Comparison of ENCODE assay signal across 10 mouse cellular contexts in genomic region chr14:51921759-51922570, GRCm38 (mm10). TPM values are rescaled to one million over a fixed set of nuclear protein-coding genes. Genes with fewer than 3 reads are reported as not detected.
DNase-seq lines count a peak whose midpoint lies in the region; ATAC-seq and TF ChIP-seq lines count a peak whose summit lies in the region.
"Had no signal": no experiment of that assay in that cellular context is flagged by ENCODE, and none has a peak within 500 bp of the region (broad histone marks: within the 10 kb centered on the region; RNA-seq: fewer than 3 reads in every experiment).

No protein-coding gene starts in this region.

- no peaks in the 10 kb centered on the region for H3K27me3 ChIP-seq in forebrain, embryonic 14.5 days (replicated peaks; ENCODE audit: control insufficient read depth, insufficient read depth, low read length)
- no peaks in the 10 kb centered on the region for H3K27me3 ChIP-seq in forebrain, embryonic 11.5 days (ENCODE audit: control insufficient read depth, insufficient read depth, low read length)

- TF ChIP-seq POLR2A in olfactory bulb, adult 2 months (IDR thresholded peaks at IDR 0.05; ENCODE audit: insufficient read depth, low read depth, low read length) = no peak

- H3K36me3 ChIP-seq in forebrain, embryonic 14.5 days (ENCODE audit: control insufficient read depth, insufficient read depth, low read length) = no peaks in the 10 kb centered on the region
- H3K36me3 ChIP-seq in forebrain, embryonic 11.5 days (ENCODE audit: control insufficient read depth, insufficient read depth, low read length) = no peaks in the 10 kb centered on the region

- 74% methylated on average over 16 of the region's 16 CpGs for WGBS in forebrain, embryonic 14.5 days
- 86% methylated on average over 16 of the region's 16 CpGs for WGBS in forebrain, embryonic 11.5 days
- 35% methylated on average over 16 of the region's 16 CpGs for WGBS in olfactory bulb, adult 2 months

- DNase-seq in forebrain, embryonic 14.5 days (ENCODE audit: low spot score) = peak; percentile 27
- DNase-seq in forebrain, embryonic 11.5 days (ENCODE audit: low spot score) = no peak
- peak; percentile 47 to 60 for DNase-seq in urinary bladder, postnatal 36 days (ENCODE audit: low spot score in 2 of 2)
- no peak for DNase-seq in urinary bladder, adult 2 months (ENCODE audit: low spot score)
- DNase-seq in layer of hippocampus, postnatal 14 days (ENCODE audit: low spot score in 2 of 2) = peak; percentile 48 to 81
- no peak for DNase-seq in adipocyte (ENCODE audit: low spot score)
- no peak for DNase-seq in adrenal gland, postnatal 14 days

- no peak for TF ChIP-seq CTCF in olfactory bulb, adult 2 months (IDR thresholded peaks at IDR 0.05; ENCODE audit: insufficient read depth, low read depth, low read length)

- H3K4me2 ChIP-seq in forebrain, embryonic 14.5 days (ENCODE audit: low read length) = no peak overlapping the region
- H3K4me2 ChIP-seq in forebrain, embryonic 11.5 days (ENCODE audit: low read depth, low read length, severe bottlenecking) = no peak overlapping the region

- peak; percentile 29; the same call in 1 of the 2 replicates for ATAC-seq in forebrain, embryonic 14.5 days
- ATAC-seq in forebrain, embryonic 11.5 days (replicated peaks; ENCODE audit: low FRiP score) = no peak

- no peak overlapping the region for H3K4me3 ChIP-seq in forebrain, embryonic 14.5 days (ENCODE audit: low read depth, low read length)
- no peak overlapping the region for H3K4me3 ChIP-seq in forebrain, embryonic 11.5 days (ENCODE audit: low read depth, low read length)
- no peak overlapping the region for H3K4me3 ChIP-seq in olfactory bulb, adult 2 months (ENCODE audit: insufficient read depth, low read depth, low read length)

- no peaks in the 10 kb centered on the region for H3K9me3 ChIP-seq in forebrain, embryonic 14.5 days (replicated peaks; ENCODE audit: control insufficient read depth, low read length)
- H3K9me3 ChIP-seq in forebrain, embryonic 11.5 days (ENCODE audit: control insufficient read depth, low read length) = no peaks in the 10 kb centered on the region

- H3K9ac ChIP-seq in forebrain, embryonic 14.5 days (ENCODE audit: low read length) = no peak overlapping the region
- H3K9ac ChIP-seq in forebrain, embryonic 11.5 days (ENCODE audit: low read length) = no peak overlapping the region

- H3K4me1 ChIP-seq in forebrain, embryonic 14.5 days (ENCODE audit: control insufficient read depth, insufficient read depth, low read length) = no peaks in the 10 kb centered on the region
- H3K4me1 ChIP-seq in forebrain, embryonic 11.5 days (replicated peaks; ENCODE audit: control insufficient read depth, insufficient read depth, low read length) = no peaks in the 10 kb centered on the region
- peaks cover 20% of the 10 kb centered on the region for H3K4me1 ChIP-seq in olfactory bulb, adult 2 months (ENCODE audit: control insufficient read depth, insufficient read depth, low read length)

- H3K27ac ChIP-seq in forebrain, embryonic 14.5 days (ENCODE audit: low read depth, low read length) = no peak overlapping the region
- no peak overlapping the region for H3K27ac ChIP-seq in forebrain, embryonic 11.5 days (ENCODE audit: low read depth, low read length)
- H3K27ac ChIP-seq in olfactory bulb, adult 2 months (ENCODE audit: insufficient read depth, low read depth, low read length) = 0 out of 2 replicates have a peak overlapping the region, but pooled peaks have one; percentile 2
- H3K27ac ChIP-seq: kidney, postnatal 0 days had no signal

RNA-seq across cellular contexts. Expression of gene Rnase13, which starts 0.6 kb away (rescaled TPM):
- not detected in 2 replicates for polyA plus RNA-seq in forebrain, embryonic 14.5 days (2014; fragmentation: Nextera tagmentation; extraction: Ambion mirVana)
- not detected in 2 replicates for polyA plus RNA-seq in forebrain, embryonic 11.5 days (2014; fragmentation: Nextera tagmentation; extraction: Ambion mirVana)
- 0.75 and 1.0 TPM in 2 replicates for polyA plus RNA-seq in urinary bladder, adult 2 months (2012; rRNA removed)
- under 1 TPM in 1 of 2 experiments, not detected in 1; 0.23 TPM for total RNA-seq in layer of hippocampus, postnatal 14 days (2021)
- not detected in 2 replicates for polyA plus RNA-seq in olfactory bulb, adult 2 months (2012; ENCODE audit: insufficient read depth, insufficient read length, low replicate concordance, missing spikeins)
- not detected in 2 replicates for total RNA-seq in adrenal gland, postnatal 14 days (2021)
- polyA plus RNA-seq: kidney, postnatal 0 days; small intestine, adult 2 months had no signal

RNA-seq across cellular contexts. Expression of gene Tppp2, which starts 3.7 kb away (rescaled TPM):
- not detected in 2 replicates for polyA plus RNA-seq in forebrain, embryonic 14.5 days (2014; fragmentation: Nextera tagmentation; extraction: Ambion mirVana)
- not detected in 2 replicates for polyA plus RNA-seq in forebrain, embryonic 11.5 days (2014; fragmentation: Nextera tagmentation; extraction: Ambion mirVana)
- polyA plus RNA-seq in urinary bladder, adult 2 months (2012; rRNA removed) = 0.11 TPM in 1 of 2 replicates, not detected in the other
- not detected for total RNA-seq in layer of hippocampus, postnatal 14 days (2021)
- not detected in 2 replicates for polyA plus RNA-seq in olfactory bulb, adult 2 months (2012; ENCODE audit: insufficient read depth, insufficient read length, low replicate concordance, missing spikeins)
- total RNA-seq in adrenal gland, postnatal 14 days (2021) = not detected in 2 replicates
- polyA plus RNA-seq: kidney, postnatal 0 days; small intestine, adult 2 months had no signal

RNA-seq across cellular contexts. Expression of gene Ndrg2, which starts 8.0 kb away (rescaled TPM):
- 127 and 139 TPM in 2 replicates for polyA plus RNA-seq in forebrain, embryonic 14.5 days (2014; fragmentation: Nextera tagmentation; extraction: Ambion mirVana)
- polyA plus RNA-seq in forebrain, embryonic 11.5 days (2014; fragmentation: Nextera tagmentation; extraction: Ambion mirVana) = 8.9 and 11.2 TPM in 2 replicates
- polyA plus RNA-seq in urinary bladder, adult 2 months (2012; rRNA removed) = 393 and 417 TPM in 2 replicates
- total RNA-seq in layer of hippocampus, postnatal 14 days (2021) = 100 to 1,000 TPM; 696 to 763 TPM
- 1,444 TPM in 1 of 2 replicates, not detected in the other for polyA plus RNA-seq in olfactory bulb, adult 2 months (2012; ENCODE audit: insufficient read depth, insufficient read length, low replicate concordance, missing spikeins)
- 314 and 338 TPM in 2 replicates for total RNA-seq in adrenal gland, postnatal 14 days (2021)

RNA-seq across cellular contexts. Expression of gene Slc39a2, which starts 29.3 kb away (rescaled TPM):
- polyA plus RNA-seq in forebrain, embryonic 14.5 days (2014; fragmentation: Nextera tagmentation; extraction: Ambion mirVana) = 0.62 and 0.82 TPM in 2 replicates
- 0.45 and 0.89 TPM in 2 replicates for polyA plus RNA-seq in forebrain, embryonic 11.5 days (2014; fragmentation: Nextera tagmentation; extraction: Ambion mirVana)
- 1.2 and 2.0 TPM in 2 replicates for polyA plus RNA-seq in urinary bladder, adult 2 months (2012; rRNA removed)
- total RNA-seq in layer of hippocampus, postnatal 14 days (2021) = 1 to 10 TPM; 4.7 to 5.6 TPM
- not detected in 2 replicates for polyA plus RNA-seq in olfactory bulb, adult 2 months (2012; ENCODE audit: insufficient read depth, insufficient read length, low replicate concordance, missing spikeins)
- 0.63 and 0.64 TPM in 2 replicates for total RNA-seq in adrenal gland, postnatal 14 days (2021)

RNA-seq across cellular contexts. Expression of gene Mettl17, which starts 37.3 kb away (rescaled TPM):
- polyA plus RNA-seq in forebrain, embryonic 14.5 days (2014; fragmentation: Nextera tagmentation; extraction: Ambion mirVana) = 64.7 and 64.9 TPM in 2 replicates
- polyA plus RNA-seq in forebrain, embryonic 11.5 days (2014; fragmentation: Nextera tagmentation; extraction: Ambion mirVana) = 48.1 and 60.0 TPM in 2 replicates
- polyA plus RNA-seq in urinary bladder, adult 2 months (2012; rRNA removed) = 35.8 and 40.5 TPM in 2 replicates
- total RNA-seq in layer of hippocampus, postnatal 14 days (2021) = 10 to 100 TPM; 34.9 to 38.9 TPM
- polyA plus RNA-seq in olfactory bulb, adult 2 months (2012; ENCODE audit: insufficient read depth, insufficient read length, low replicate concordance, missing spikeins) = not detected in 2 replicates
- 37.1 and 39.0 TPM in 2 replicates for total RNA-seq in adrenal gland, postnatal 14 days (2021)

Comparison
In these comparisons a context has a peak if more than half of its experiments do, and no peak if none do; other contexts are left out.
1. DNase-seq: peak in forebrain, embryonic 14.5 days (single experiment), urinary bladder, postnatal 36 days (2 of 2) and layer of hippocampus, postnatal 14 days (2 of 2); none in forebrain, embryonic 11.5 days (single experiment), urinary bladder, adult 2 months (single experiment), adipocyte (single experiment) and adrenal gland, postnatal 14 days (single experiment).